8 mouse cellular contexts compared by ENCODE assay signal in the genomic region with DNA sequence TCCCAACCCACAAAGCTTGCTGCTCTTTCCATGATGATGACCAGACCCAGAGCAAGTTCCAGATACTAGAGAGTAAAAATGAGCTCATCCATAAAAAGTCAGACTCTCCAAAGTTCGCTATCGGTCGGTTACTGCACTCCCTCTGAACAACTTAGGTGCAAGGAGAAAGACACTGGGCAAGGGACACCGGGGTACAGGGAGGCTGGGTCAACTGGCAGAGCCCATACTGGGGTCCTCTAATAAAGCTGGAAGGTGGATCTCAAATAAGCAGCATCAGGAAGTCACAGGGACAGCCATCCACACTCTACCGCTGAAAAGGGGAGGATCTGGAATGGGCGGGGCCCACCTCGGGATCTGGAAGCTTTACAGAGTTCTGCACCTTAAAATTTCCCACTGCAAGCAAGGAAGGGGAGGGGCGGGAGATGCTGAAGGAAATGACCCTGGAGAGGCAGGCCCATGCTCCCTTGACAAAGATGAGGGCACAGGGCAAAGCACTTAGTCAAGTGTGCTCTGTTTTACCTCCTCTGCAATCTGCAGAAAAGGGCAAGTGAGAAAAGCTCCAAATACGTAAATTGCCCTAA. TPM values are rescaled to one million over a fixed set of nuclear protein-coding genes. Genes with fewer than 3 reads are reported as not detected.
DNase-seq lines count a peak whose midpoint lies in the region; ATAC-seq and TF ChIP-seq lines count a peak whose summit lies in the region.

No protein-coding gene starts in this region.

- no peak for TF ChIP-seq POLR2A in limb, embryonic 14.5 days (IDR thresholded peaks at IDR 0.05; ENCODE audit: borderline replicate concordance, extremely low read depth, insufficient read depth, insufficient read length)

- H3K4me1 ChIP-seq in hindbrain, embryonic 13.5 days (replicated peaks): peaks cover 39% of the 10 kb centered on the region
- peaks cover 22% of the 10 kb centered on the region for H3K4me1 ChIP-seq in limb, embryonic 14.5 days (ENCODE audit: control insufficient read depth, insufficient read depth, low read length)

- peaks cover 34% of the 10 kb centered on the region for H3K27me3 ChIP-seq in hindbrain, embryonic 13.5 days
- H3K27me3 ChIP-seq in limb, embryonic 14.5 days (ENCODE audit: control insufficient read depth, insufficient read depth, low read length): no peaks in the 10 kb centered on the region

- DNase-seq in urinary bladder, postnatal 14 days (ENCODE audit: low spot score): peak; percentile 22
- DNase-seq in urinary bladder, adult 18-20 months (ENCODE audit: low spot score in 2 of 2): no peak
- no peak for DNase-seq in limb, embryonic 14.5 days (ENCODE audit: low spot score)
- no peak for DNase-seq in left cerebral cortex, adult 8-10 months (ENCODE audit: low spot score in 2 of 2)
- no peak for DNase-seq in layer of hippocampus, adult 18-20 months (ENCODE audit: low spot score in 2 of 2)
- no peak for DNase-seq in c-Kit-positive CD71-positive TER-119-positive erythroid progenitor cells, embryonic 14.5 days (ENCODE audit: low spot score)
- no peak for DNase-seq in right cerebral cortex, postnatal 10 days (ENCODE audit: low spot score in 2 of 2)

- no peaks in the 10 kb centered on the region for H3K9me3 ChIP-seq in hindbrain, embryonic 13.5 days
- H3K9me3 ChIP-seq in limb, embryonic 14.5 days (ENCODE audit: control insufficient read depth, low read length): no peaks in the 10 kb centered on the region

- 28% methylated on average over 9 of the region's 9 CpGs for WGBS in hindbrain, embryonic 13.5 days
- WGBS in limb, embryonic 14.5 days: 12% methylated on average over 9 of the region's 9 CpGs

- ATAC-seq in hindbrain, embryonic 13.5 days (ENCODE audit: low FRiP score): no peak
- ATAC-seq in limb, embryonic 14.5 days (ENCODE audit: low FRiP score, low read depth): no peak

- H3K36me3 ChIP-seq in hindbrain, embryonic 13.5 days: no peaks in the 10 kb centered on the region
- H3K36me3 ChIP-seq in limb, embryonic 14.5 days (ENCODE audit: control insufficient read depth, insufficient read depth, low read length): no peaks in the 10 kb centered on the region

- no peak overlapping the region for H3K27ac ChIP-seq in hindbrain, embryonic 13.5 days
- no peak overlapping the region for H3K27ac ChIP-seq in limb, embryonic 14.5 days (replicated peaks; ENCODE audit: low read depth, low read length)

- H3K9ac ChIP-seq in hindbrain, embryonic 13.5 days: peak overlapping the region; percentile 88
- H3K9ac ChIP-seq in limb, embryonic 14.5 days (ENCODE audit: low read depth, low read length, severe bottlenecking): peak overlapping the region; percentile 94; the same call in 1 of the 2 replicates

- peak overlapping the region; percentile 99 for H3K4me2 ChIP-seq in hindbrain, embryonic 13.5 days
- peak overlapping the region; percentile 96 for H3K4me2 ChIP-seq in limb, embryonic 14.5 days (replicated peaks; ENCODE audit: low read depth, low read length, severe bottlenecking)

- peak overlapping the region; percentile 82 for H3K4me3 ChIP-seq in hindbrain, embryonic 13.5 days
- peak overlapping the region; percentile 86 for H3K4me3 ChIP-seq in limb, embryonic 14.5 days (replicated peaks; ENCODE audit: low read length)

RNA-seq across cellular contexts. Expression of a gene that starts 3.0 kb away (rescaled TPM):
- 10.0 and 10.3 TPM in 2 replicates for polyA plus RNA-seq in hindbrain, embryonic 13.5 days (2015; fragmentation: Nextera tagmentation; extraction: Ambion mirVana)
- polyA plus RNA-seq in limb, embryonic 14.5 days (2012; rRNA removed): 39.5 and 52.9 TPM in 2 replicates
- polyA plus RNA-seq in limb, embryonic 14.5 days (2014; fragmentation: Nextera tagmentation; extraction: Ambion mirVana): 24.5 and 31.1 TPM in 2 replicates
- 10 to 100 TPM in 2 of 4 experiments, 1 to 10 TPM in 2; 9.5 to 10.4 (median 9.9) TPM for total RNA-seq in left cerebral cortex, adult 8-10 months (2022)
- 10 to 100 TPM; 10.0 to 10.2 TPM for total RNA-seq in layer of hippocampus, adult 18-20 months (2021)
